8 mouse cellular contexts compared by ENCODE assay signal in genomic region chr5:89704264-89704663, GRCm38 (mm10).
DNase-seq lines count a peak whose midpoint lies in the region; ATAC-seq and TF ChIP-seq lines count a peak whose summit lies in the region.

No protein-coding gene starts in this region.

- no peak overlapping the region for H3K9ac ChIP-seq in embryonic facial prominence, embryonic 11.5 days (replicated peaks; ENCODE audit: low read length)
- H3K9ac ChIP-seq in limb, embryonic 13.5 days, result no peak overlapping the region
- H3K9ac ChIP-seq in embryonic facial prominence, embryonic 13.5 days, result no peak overlapping the region
- no peak overlapping the region for H3K9ac ChIP-seq in midbrain, postnatal 0 days (replicated peaks; ENCODE audit: low read length, poor library complexity, severe bottlenecking)

- 44% methylated on average over 1 of the region's 1 CpGs for WGBS in embryonic facial prominence, embryonic 11.5 days
- WGBS in embryonic facial prominence, embryonic 10.5 days, result 70% methylated on average over 1 of the region's 1 CpGs
- WGBS in limb, embryonic 13.5 days, result 22% methylated on average over 1 of the region's 1 CpGs
- 69% methylated on average over 1 of the region's 1 CpGs for WGBS in limb, embryonic 10.5 days
- WGBS in embryonic facial prominence, embryonic 13.5 days, result 18% methylated on average over 1 of the region's 1 CpGs
- WGBS in midbrain, postnatal 0 days, result 33% methylated on average over 1 of the region's 1 CpGs

- H3K4me1 ChIP-seq in embryonic facial prominence, embryonic 11.5 days (ENCODE audit: control insufficient read depth, insufficient read depth, low read length), result no peaks in the 10 kb centered on the region
- H3K4me1 ChIP-seq in embryonic facial prominence, embryonic 10.5 days, result no peaks in the 10 kb centered on the region
- peaks cover 5% of the 10 kb centered on the region; the same call in 1 of the 2 replicates for H3K4me1 ChIP-seq in limb, embryonic 13.5 days
- no peaks in the 10 kb centered on the region for H3K4me1 ChIP-seq in limb, embryonic 10.5 days
- peaks cover 13% of the 10 kb centered on the region for H3K4me1 ChIP-seq in embryonic facial prominence, embryonic 13.5 days
- H3K4me1 ChIP-seq in midbrain, postnatal 0 days (ENCODE audit: insufficient read depth, low read length), result no peaks in the 10 kb centered on the region

- no peak overlapping the region for H3K27ac ChIP-seq in embryonic facial prominence, embryonic 11.5 days (replicated peaks; ENCODE audit: low read depth, low read length)
- H3K27ac ChIP-seq in embryonic facial prominence, embryonic 10.5 days (replicated peaks), result no peak overlapping the region
- H3K27ac ChIP-seq in limb, embryonic 13.5 days, result no peak overlapping the region
- H3K27ac ChIP-seq in limb, embryonic 10.5 days, result no peak overlapping the region
- peak overlapping the region; percentile 48 for H3K27ac ChIP-seq in embryonic facial prominence, embryonic 13.5 days
- H3K27ac ChIP-seq in midbrain, postnatal 0 days (ENCODE audit: low read depth, low read length), result no peak overlapping the region

- H3K4me2 ChIP-seq in embryonic facial prominence, embryonic 11.5 days (ENCODE audit: low read depth, low read length), result no peak overlapping the region
- no peak overlapping the region for H3K4me2 ChIP-seq in limb, embryonic 13.5 days (replicated peaks)
- no peak overlapping the region for H3K4me2 ChIP-seq in embryonic facial prominence, embryonic 13.5 days
- H3K4me2 ChIP-seq in midbrain, postnatal 0 days (ENCODE audit: low read depth, low read length, poor library complexity, severe bottlenecking), result no peak overlapping the region

- H3K36me3 ChIP-seq in embryonic facial prominence, embryonic 11.5 days (replicated peaks; ENCODE audit: control insufficient read depth, insufficient read depth, low read depth, low read length), result no peaks in the 10 kb centered on the region
- peaks cover 7% of the 10 kb centered on the region; the same call in 1 of the 2 replicates for H3K36me3 ChIP-seq in embryonic facial prominence, embryonic 10.5 days (replicated peaks)
- H3K36me3 ChIP-seq in limb, embryonic 13.5 days, result peaks cover 23% of the 10 kb centered on the region; the same call in 1 of the 2 replicates
- H3K36me3 ChIP-seq in limb, embryonic 10.5 days, result no peaks in the 10 kb centered on the region
- H3K36me3 ChIP-seq in embryonic facial prominence, embryonic 13.5 days, result peaks cover 12% of the 10 kb centered on the region
- no peaks in the 10 kb centered on the region for H3K36me3 ChIP-seq in midbrain, postnatal 0 days (ENCODE audit: insufficient read depth, low read length)

- no peak overlapping the region for H3K4me3 ChIP-seq in embryonic facial prominence, embryonic 11.5 days (ENCODE audit: low read depth, low read length)
- no peak overlapping the region for H3K4me3 ChIP-seq in embryonic facial prominence, embryonic 10.5 days
- no peak overlapping the region for H3K4me3 ChIP-seq in limb, embryonic 13.5 days
- no peak overlapping the region for H3K4me3 ChIP-seq in limb, embryonic 10.5 days
- H3K4me3 ChIP-seq in embryonic facial prominence, embryonic 13.5 days, result no peak overlapping the region
- H3K4me3 ChIP-seq in midbrain, postnatal 0 days (ENCODE audit: low read depth, low read length), result no peak overlapping the region

- peak; percentile 28 for DNase-seq in embryonic facial prominence, embryonic 11.5 days (ENCODE audit: low spot score)
- no peak for DNase-seq in embryonic facial prominence, embryonic 10.5 days (ENCODE audit: low spot score)
- no peak for DNase-seq in limb, embryonic 10.5 days (ENCODE audit: low spot score)
- peak; percentile 52 to 72 for DNase-seq in kidney, postnatal 25 days
- peak; percentile 86 for DNase-seq in midbrain, postnatal 0 days (ENCODE audit: low spot score)

- ATAC-seq in embryonic facial prominence, embryonic 11.5 days (replicated peaks; ENCODE audit: insufficient number of reproducible peaks, low FRiP score, low TSS enrichment, low read depth), result no peak
- ATAC-seq in limb, embryonic 13.5 days (ENCODE audit: low FRiP score, low read depth), result peak; percentile 58
- ATAC-seq in embryonic facial prominence, embryonic 13.5 days (ENCODE audit: insufficient number of reproducible peaks, insufficient read depth, low FRiP score, low TSS enrichment, low read depth), result no peak
- ATAC-seq in midbrain, postnatal 0 days (ENCODE audit: low FRiP score), result no peak
- ATAC-seq in granulocyte monocyte progenitor cell, adult 5-6 weeks (replicated peaks; ENCODE audit: poor library complexity, severe bottlenecking), result no peak

- no peaks in the 10 kb centered on the region for H3K9me3 ChIP-seq in embryonic facial prominence, embryonic 11.5 days (replicated peaks; ENCODE audit: control insufficient read depth, low read length)
- no peaks in the 10 kb centered on the region for H3K9me3 ChIP-seq in embryonic facial prominence, embryonic 10.5 days
- no peaks in the 10 kb centered on the region for H3K9me3 ChIP-seq in limb, embryonic 13.5 days
- H3K9me3 ChIP-seq in limb, embryonic 10.5 days (replicated peaks), result no peaks in the 10 kb centered on the region
- H3K9me3 ChIP-seq in embryonic facial prominence, embryonic 13.5 days, result no peaks in the 10 kb centered on the region
- H3K9me3 ChIP-seq in midbrain, postnatal 0 days (ENCODE audit: low read length), result no peaks in the 10 kb centered on the region

- H3K27me3 ChIP-seq in embryonic facial prominence, embryonic 11.5 days (ENCODE audit: control insufficient read depth, insufficient read depth, low read length), result no peaks in the 10 kb centered on the region
- H3K27me3 ChIP-seq in embryonic facial prominence, embryonic 10.5 days (replicated peaks; ENCODE audit: low read depth, poor library complexity, severe bottlenecking), result no peaks in the 10 kb centered on the region
- no peaks in the 10 kb centered on the region for H3K27me3 ChIP-seq in limb, embryonic 13.5 days
- no peaks in the 10 kb centered on the region for H3K27me3 ChIP-seq in limb, embryonic 10.5 days (ENCODE audit: low read depth, poor library complexity, severe bottlenecking)
- H3K27me3 ChIP-seq in embryonic facial prominence, embryonic 13.5 days, result no peaks in the 10 kb centered on the region
- H3K27me3 ChIP-seq in midbrain, postnatal 0 days (ENCODE audit: insufficient read depth, low read length), result no peaks in the 10 kb centered on the region

- no peak for TF ChIP-seq CTCF in midbrain, postnatal 0 days (IDR thresholded peaks at IDR 0.05)

Comparison
In these comparisons a context has a peak if more than half of its experiments do, and no peak if none do; other contexts are left out.
1. DNase-seq: peak in embryonic facial prominence, embryonic 11.5 days (single experiment), kidney, postnatal 25 days (2 of 2) and midbrain, postnatal 0 days (single experiment); none in embryonic facial prominence, embryonic 10.5 days (single experiment) and limb, embryonic 10.5 days (single experiment).